Mouse (Mus musculus): ENCODE measurements around the gene Clca4a. TPM values are rescaled to one million over a fixed set of nuclear protein-coding genes. Genes with fewer than 3 reads are reported as not detected.
"Not testable (repeated sequence)": the region's sequence is repeated elsewhere in the genome, so short reads cannot be mapped to it uniquely, and the experiment has no call there.

The Clca4a gene
- not detected for total RNA-seq (2021)

GRCm38 (mm10) chr3:144974945-144975344, at the start of gene Clca4a:
Gene Clca4a, minus strand, starts transcription at chr3:144975045.
- intact Hi-C loops (cut with DNase I), result no loop called here
- no peak for DNase-seq

DNA sequence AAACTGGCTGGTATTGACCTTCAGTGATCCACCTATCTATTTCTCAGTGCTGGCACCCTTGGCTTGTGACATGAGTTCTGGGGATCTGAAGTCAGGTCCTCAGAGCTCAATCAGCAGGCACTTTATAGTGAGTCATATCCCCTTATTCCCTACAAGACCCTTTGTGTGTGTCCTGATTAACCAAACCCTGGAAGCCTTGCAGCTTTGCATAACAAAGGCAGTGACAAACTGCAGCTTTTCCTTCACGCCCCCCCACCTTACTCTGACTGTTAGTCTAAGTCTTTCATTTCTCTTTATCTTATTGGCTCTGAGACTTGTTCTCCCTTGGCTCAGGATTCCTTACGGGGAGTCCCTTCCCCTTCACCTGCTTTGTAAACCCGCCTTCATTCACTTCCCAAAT, 43.0 kb upstream of the Clca4a start:
- no peak for DNase-seq
- intact Hi-C loops (cut with DNase I), result no loop called here

- intact Hi-C loops (cut with DNase I), result no loop called here
- no peak for DNase-seq
These were observed 29.6 kb upstream of the Clca4a start for GRCm38 (mm10) chr3:145004422-145004821.

GRCm38 (mm10) chr3:145000912-145001311, 26.1 kb upstream of the Clca4a start:
- intact Hi-C loops (cut with DNase I), result no loop called here
- no peak for DNase-seq

DNA sequence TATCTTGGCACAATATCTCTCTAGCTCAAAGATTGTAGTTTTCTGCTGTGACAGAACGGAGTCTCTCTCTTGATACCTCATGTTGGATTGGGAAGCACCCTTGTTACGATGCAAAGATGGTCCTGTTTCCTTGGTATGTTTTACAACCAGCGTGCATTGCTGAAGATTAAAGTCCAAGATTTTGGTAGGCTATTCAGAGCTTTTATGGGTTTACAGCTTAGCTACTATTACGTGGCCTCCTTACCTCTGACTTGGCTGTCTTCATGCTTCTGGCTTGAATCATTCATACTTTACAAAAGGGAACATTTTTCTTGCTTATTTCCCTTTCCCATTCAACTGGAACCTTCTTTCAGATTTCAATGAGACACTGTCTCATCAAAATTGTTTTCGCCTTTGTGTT, 18.2 kb upstream of the Clca4a start:
- DNase-seq, result no peak
- intact Hi-C loops (cut with DNase I), result no loop called here

- no peak for DNase-seq
- intact Hi-C loops (cut with DNase I), result no loop called here
These were observed 17.8 kb upstream of the Clca4a start for GRCm38 (mm10) chr3:144992618-144993017.

DNA sequence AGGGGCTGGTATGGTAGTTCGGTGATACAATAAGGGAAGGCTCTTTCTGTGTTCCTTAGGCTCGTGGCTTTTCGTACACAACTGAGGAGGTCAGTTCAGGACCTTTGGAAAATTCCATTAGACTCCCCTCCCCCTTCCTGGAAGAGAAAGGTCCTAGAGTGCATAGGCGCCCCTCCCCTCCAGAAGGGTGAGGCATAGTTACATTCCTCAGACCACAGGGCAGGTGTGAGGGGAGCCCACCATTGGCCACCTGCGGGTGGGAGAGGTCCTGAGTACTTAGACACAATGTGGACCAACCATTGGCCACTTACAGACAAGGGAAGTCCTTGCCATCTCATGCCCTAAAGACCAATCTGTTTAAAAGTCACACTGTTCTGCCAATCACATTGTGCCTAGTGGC, 11.0 kb upstream of the Clca4a start:
- intact Hi-C loops (cut with DNase I), result no loop called here
- no peak for DNase-seq

DNA sequence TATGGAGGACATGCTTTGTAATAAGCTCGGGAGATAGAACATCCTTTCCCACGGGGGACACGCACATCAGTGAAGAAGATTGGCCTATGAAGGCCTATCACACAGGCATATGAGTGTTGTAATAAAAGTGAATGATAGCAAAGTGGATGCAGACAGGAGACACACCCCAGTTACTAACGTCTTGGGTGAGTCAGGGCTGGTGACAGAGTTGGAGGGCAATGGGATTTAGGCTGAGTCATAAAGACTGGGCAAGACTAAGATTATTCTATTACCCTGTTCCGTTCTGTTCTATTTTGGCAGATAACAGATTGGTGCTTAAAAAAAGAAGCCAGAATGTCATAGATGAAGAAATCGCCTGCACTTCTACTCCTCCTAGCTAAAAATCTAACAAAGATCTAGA, 5.7 kb upstream of the Clca4a start:
- intact Hi-C loops (cut with DNase I), result no loop called here
- DNase-seq, result no peak

GRCm38 (mm10) chr3:144977631-144978030, 2.8 kb upstream of the Clca4a start:
- intact Hi-C loops (cut with DNase I), result no loop called here
- DNase-seq, result no peak

- intact Hi-C loops (cut with DNase I), result no loop called here
- no peak for DNase-seq
These were observed 1.2 kb upstream of the Clca4a start for GRCm38 (mm10) chr3:144976091-144976490.

GRCm38 (mm10) chr3:144971553-144972270, 3.1 kb downstream of the Clca4a start:
- DNase-seq, result no peak
- intact Hi-C loops (cut with DNase I), result loop anchor here (2.0 kb wide), 1 partner anchor 43 kb away; no protein-coding TSS in a partner anchor

GRCm38 (mm10) chr3:144969755-144970154, 5.1 kb downstream of the Clca4a start:
- no peak for DNase-seq
- intact Hi-C loops (cut with DNase I), result loop anchor here (2.0 kb wide), 1 partner anchor 41 kb away; no protein-coding TSS in a partner anchor

DNA sequence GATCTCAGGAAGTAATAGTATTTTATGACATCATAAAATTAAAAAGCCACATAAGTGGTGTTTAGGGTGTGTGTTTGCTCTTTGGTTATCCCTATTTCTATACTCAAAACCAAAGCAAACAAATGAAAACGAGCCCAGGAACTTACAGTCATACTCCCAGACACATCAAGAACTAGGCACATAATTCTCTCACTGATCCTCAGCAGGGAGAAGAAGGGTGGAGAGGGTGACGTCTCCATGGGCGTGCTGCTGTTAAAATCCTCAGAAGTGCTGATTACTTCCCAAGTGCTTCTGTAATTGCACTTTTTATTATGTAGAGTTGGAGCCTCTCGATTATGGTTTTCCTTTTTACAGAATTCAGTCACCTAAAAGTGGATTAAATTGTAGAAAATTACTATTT, 8.8 kb downstream of the Clca4a start:
- intact Hi-C loops (cut with DNase I), result no loop called here
- no peak for DNase-seq

- no peak for DNase-seq
- intact Hi-C loops (cut with DNase I), result loop anchor here (10.0 kb wide), 1 partner anchor 86 kb away; no protein-coding TSS in a partner anchor
These were observed 24.0 kb downstream of the Clca4a start for GRCm38 (mm10) chr3:144950829-144951228.

DNA sequence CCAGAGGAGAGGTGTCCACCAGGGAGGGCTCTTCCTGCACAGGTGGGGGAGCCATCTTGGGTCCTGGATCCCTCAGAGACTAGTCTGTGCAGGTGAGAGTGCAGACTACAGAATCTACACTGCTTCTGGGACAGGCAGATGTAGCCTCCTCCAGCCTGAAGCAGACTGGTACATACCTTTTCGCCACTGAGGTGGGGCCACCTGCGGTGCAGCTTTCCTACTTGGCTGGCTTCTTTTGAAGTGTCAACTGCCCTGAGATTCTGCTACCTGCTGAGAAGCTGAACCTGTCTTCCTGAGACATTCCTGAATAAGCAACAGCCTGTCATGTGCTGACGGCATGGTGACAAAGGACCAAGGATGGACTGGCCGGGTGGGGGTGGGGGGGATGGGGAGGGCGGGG, 27.5 kb downstream of the Clca4a start:
- DNase-seq; intact Hi-C loops (cut with DNase I): not testable (repeated sequence)

DNA sequence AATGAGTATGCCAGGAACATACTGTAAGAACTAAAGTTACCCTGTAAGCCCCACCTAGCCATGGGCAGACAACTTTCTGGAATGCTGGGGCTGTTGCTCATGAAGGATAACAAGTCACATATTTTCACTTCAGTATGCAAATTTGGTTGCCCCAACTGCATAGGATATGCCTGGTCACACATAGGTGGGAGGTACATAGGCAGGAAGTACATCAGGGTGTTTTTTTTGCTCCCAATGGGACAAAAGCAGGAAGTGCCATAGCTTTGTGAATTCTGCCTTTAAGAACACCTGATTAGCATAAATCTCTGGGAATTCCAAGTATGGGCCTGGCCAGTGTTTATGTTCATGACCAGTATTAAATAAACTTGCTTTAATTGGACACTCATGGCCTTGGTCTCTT, 41.2 kb downstream of the Clca4a start:
- intact Hi-C loops (cut with DNase I); DNase-seq: not testable (repeated sequence)

GRCm38 (mm10) chr3:144933011-144933491, 41.8 kb downstream of the Clca4a start:
- intact Hi-C loops (cut with DNase I), result no loop called here
- DNase-seq, result no peak

- DNase-seq, result no peak
- intact Hi-C loops (cut with DNase I), result no loop called here
These were observed 42.5 kb downstream of the Clca4a start, which contains the start of gene Clca4b for GRCm38 (mm10) chr3:144932335-144932734. Gene Clca4b, minus strand, starts transcription at chr3:144932529.

DNA sequence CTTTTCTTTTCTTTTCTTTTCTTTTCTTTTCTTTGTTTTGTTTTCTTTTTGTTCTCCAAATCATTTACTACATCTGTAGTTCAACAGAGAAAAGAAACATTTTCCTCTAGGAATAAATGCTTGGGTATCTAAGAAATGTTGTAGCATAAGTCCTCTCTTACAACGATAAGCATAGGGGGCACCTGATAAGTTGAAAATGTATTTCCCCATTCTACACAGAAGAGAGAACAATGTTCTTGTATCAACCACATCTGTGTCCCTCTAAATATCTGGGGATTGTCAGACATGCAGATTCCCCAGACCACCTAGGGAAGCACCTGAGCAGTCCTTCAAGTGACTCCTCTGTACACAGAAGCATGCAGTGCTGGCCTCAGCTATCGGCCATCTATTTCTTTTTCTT, 60.8 kb downstream of the Clca4a start:
- no peak for DNase-seq
- intact Hi-C loops (cut with DNase I), result no loop called here

Measured in left cerebral cortex, postnatal 4 days (tissue).